Mouse (Mus musculus) lung, postnatal 36 days (tissue): ENCODE measurements around the gene Tsc22d4.

ENCODE experiments used
- DNase-seq: peaks from one replicate; pipeline ENCODE4 v3.0.0; 2022; ENCODE audit warnings: mixed read lengths

The Tsc22d4 gene

GRCm38 (mm10) chr5:137745214-137746171, at the start of gene Tsc22d4:
Gene Tsc22d4 (plus strand): TSS chr5:137745730.
- DNase-seq, result peak; percentile 92

GRCm38 (mm10) chr5:137695930-137696329, 49.6 kb upstream of the Tsc22d4 start:
- DNase-seq, result no peak

DNA sequence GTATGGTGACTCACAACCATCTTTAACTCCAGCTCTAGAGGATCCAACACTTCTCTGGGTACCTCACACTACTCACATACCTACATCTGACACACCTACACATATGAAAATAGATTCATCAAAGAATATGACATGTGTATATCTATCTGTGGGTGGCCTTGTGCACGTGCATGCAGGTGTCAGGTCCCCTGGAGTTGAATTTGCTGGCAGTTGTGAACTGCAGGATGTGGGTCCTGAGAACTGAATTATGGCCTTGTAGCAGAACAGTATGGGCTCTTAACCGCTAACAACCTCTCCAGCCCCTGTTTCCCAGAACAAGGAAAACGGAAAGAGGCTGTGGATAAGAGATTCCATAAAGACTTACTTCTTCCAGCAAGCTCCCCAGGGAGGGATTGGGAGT, 46.5 kb upstream of the Tsc22d4 start:
- DNase-seq, result no peak

DNA sequence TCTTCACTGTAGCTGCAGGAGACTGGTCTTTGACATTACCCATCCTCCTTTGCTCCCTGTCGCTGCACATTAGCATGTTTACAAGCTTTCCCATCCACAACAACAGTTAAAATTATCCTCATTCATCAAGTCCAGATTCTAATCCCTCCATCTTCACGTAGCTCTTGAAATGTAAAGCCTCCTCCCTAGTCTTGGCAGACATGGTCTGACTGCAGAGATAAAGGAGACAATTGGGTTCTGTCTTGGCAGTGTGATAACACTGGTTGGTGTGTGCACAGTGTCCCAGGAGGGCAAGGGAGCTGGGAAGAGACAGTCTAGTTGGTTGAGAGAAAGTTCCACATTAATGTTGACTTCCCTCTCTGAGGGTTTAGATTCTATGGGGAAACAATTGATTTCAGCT, 45.7 kb upstream of the Tsc22d4 start:
- no peak for DNase-seq

DNA sequence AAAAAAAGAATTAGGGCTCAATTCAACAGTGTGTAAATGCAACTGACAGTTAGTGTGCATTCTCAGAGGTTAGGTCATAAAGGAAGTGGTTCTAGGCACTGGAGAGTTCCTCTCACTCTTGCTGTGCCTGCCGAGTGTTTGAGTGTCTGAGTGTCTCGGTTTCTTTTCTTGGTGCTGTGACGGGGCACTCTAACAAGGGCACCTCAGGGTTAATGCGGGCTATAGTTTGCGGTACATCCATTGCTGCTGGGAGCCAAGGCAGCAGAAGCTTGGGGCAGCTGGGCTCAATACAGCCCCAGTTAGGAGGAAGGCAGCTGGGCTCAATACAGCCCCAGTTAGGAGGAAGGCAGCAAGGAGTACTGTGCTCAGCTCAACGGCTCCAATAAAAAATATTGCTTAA, 40.3 kb upstream of the Tsc22d4 start:
- DNase-seq, result no peak

DNA sequence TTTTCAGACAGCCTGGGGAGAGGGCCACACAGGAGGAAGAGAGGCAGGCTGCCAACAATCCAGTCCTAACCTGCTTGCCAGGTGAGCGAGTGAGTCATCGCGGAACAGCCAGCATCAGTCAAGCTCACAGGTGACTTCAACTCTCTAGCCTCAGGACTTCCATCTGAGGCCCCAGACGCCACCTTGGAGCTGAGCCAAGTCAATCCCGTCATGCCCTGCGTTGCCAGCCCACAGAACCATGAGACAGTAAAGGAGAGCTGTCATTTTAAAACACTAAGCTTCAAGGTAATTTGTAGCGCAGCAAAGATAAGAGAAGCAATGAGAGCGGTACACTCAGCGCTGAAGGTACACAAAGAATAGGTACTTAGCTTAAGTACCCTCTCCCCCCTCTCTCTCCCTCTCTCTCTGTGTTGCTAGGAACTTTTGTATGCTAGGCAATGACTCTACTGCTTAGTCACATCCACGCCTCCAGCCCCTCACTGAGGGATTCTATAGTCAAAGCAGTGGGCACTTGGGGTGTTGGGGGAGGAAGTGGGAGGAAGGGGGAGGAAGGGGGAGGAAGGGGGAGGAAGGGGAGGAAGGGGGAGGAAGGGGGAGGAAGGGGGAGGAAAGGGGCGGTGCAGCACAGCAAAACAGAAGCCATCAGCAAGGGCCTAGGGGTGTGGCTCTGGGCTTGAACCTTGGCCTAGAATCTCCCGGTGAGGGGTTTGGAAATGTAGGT, 38.5 kb upstream of the Tsc22d4 start:
- peak; percentile 93 for DNase-seq

GRCm38 (mm10) chr5:137713454-137713853, 32.1 kb upstream of the Tsc22d4 start:
- DNase-seq, result no peak

- no peak for DNase-seq
Measured at GRCm38 (mm10) chr5:137715685-137716084, 29.8 kb upstream of the Tsc22d4 start.

DNA sequence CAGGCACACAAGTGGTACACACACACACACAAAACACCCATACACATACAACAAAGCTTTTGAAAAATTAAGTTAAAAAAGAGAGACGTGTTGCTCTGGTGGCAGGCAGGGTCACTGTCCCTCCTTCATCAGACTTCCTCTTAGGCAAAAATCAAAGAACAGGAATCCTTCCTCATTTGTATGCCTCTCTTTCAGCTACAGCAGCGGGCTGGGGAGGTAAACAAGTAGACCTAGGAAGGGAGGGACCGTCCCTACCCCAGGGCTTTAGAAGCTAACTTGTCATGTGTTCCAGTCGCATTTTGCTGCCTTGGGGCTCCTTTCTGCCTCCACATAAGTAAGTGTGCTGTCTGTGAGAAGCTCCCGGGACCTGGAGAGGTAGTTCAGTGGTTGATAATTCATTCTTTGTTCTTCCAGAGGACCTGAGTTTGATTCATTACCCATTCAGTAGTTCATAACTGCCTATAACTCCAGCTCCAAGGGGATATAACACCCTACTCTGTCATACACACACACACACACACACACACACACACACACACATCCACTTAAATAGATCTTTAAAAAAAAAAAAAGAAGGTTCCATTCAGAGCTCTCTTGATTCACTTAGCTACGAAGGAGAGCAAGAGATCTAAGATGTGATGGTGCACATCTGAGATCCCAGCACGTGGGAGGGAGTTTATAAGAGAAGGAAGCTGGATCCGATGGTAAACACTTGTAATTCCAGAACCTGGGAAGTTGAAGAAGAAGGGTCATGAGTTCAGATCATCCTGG, 27.3 kb upstream of the Tsc22d4 start:
- no peak for DNase-seq

GRCm38 (mm10) chr5:137719088-137719487, 26.4 kb upstream of the Tsc22d4 start:
- no peak for DNase-seq

DNA sequence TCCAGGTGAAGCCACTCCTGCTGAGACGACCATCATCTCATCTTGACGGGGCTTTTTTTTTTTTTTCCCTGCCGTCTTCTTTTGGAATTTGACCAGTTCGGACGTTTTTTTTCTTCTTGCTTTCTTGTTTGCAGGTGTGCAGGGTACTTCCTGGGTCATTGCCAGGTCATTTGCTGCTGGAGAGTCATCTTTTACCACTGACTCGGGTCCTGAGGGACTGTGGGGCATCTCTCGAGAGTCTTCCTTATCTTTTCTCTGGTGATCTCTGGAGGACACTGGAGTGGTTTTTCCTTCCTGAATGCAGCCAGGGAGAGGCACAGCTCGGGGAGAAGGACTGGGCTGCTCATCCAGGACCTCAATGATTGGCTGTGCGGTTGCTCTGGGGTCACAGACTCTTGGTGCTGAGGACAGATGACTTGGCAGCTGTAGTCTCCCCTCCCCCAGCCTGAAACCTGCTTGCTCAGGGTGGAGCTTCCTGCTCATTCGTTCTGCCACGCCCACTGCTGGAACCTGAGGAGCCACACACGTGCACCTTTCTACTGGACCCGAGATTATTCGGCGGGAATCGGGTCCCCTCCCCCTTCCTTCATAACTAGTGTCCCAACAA, 24.9 kb upstream of the Tsc22d4 start:
- DNase-seq, result peak; percentile 69

- no peak for DNase-seq
Measured at GRCm38 (mm10) chr5:137723840-137724239, 21.7 kb upstream of the Tsc22d4 start.

GRCm38 (mm10) chr5:137726767-137727166, 18.8 kb upstream of the Tsc22d4 start:
- DNase-seq, result no peak

DNA sequence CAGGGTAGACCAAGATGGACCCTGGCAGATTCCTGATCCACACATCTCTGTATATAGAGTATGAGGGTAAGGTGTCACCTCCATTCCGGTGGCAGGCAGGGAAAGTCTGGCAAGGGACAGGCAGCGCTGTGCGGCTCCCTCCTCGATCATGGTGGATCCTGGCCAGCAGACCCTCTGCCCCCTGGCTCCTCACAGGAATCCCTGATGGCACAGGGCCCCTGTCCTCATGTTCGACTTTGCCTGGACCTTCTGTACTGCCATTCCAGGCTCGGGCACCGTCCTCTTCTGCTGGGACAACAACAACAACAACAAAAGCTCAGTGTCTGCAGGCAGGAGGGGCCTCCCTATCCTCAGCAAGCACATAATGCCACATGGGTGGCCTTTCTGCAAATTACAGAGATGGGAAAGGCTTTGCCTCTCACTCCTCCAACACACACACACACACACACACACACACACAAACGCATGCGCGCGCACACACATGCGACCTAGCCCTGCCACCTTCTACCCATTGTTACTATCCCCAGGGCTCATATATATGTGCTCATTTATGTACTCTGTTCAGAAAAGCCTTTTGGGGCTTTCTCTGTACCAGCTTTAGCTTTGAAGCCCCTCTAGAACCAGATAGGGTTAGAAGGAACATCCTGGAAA, 11.8 kb upstream of the Tsc22d4 start:
- no peak for DNase-seq

DNA sequence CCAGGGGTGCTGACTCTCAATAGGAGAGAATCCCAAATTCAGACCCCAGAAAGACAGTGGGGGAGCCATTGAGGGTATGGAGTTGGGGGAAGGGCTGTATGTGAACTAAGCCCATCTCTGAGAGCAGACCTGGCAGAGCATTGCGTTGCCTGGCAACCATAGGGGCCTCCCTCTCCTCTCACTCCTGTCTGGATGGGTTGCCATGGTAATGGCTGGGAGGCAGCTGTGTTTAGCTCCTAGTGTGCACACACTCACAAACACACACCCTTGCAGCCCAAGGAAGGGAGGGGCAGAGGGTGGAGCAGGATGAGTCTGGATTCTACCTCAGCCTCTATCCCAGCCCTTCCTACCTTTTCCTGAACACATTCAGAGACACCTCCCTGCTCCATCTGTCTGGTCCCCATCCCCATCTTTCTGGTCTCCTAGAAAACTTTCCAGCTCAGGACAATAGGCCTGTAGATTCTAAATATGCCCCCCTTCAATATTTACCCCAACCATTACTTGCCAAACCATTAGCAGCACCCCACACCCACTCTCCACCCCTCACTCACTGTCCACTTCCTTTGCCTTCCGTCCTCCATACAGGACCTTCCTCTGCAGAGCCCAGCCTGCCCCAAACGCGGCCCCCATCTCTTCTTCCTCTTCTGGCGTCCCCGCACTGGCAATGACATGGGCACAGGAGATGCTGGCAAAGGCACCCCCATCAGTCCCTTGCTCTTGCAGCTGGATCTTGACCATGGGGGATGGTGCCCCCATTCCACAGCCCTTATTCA, 11.1 kb upstream of the Tsc22d4 start:
- DNase-seq, result no peak

GRCm38 (mm10) chr5:137737400-137737940, 8.1 kb upstream of the Tsc22d4 start:
- DNase-seq, result no peak

GRCm38 (mm10) chr5:137738516-137738915, 7.0 kb upstream of the Tsc22d4 start:
- no peak for DNase-seq

DNA sequence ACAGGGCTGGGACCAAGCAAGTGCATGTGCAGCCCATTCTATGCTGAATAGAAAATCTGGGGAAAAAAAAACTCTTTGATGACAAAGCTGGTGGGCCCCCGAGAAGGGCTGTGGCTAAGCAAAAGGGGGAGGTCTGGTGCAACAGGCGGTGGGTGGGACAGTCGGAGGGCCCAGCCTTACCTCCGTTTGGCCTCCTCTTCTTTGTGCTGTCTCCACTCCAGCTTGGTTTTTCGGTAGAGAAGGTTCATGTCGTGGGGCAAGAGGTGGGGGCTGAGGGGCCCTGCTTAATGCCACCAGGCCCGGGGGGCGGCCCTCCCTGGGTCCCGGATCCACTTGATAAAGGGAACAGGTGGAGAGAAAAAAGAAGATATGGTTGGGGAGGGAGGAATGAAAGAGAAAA, 6.1 kb upstream of the Tsc22d4 start:
- no peak for DNase-seq

- no peak for DNase-seq
Measured at GRCm38 (mm10) chr5:137740506-137740905, 5.0 kb upstream of the Tsc22d4 start.

DNA sequence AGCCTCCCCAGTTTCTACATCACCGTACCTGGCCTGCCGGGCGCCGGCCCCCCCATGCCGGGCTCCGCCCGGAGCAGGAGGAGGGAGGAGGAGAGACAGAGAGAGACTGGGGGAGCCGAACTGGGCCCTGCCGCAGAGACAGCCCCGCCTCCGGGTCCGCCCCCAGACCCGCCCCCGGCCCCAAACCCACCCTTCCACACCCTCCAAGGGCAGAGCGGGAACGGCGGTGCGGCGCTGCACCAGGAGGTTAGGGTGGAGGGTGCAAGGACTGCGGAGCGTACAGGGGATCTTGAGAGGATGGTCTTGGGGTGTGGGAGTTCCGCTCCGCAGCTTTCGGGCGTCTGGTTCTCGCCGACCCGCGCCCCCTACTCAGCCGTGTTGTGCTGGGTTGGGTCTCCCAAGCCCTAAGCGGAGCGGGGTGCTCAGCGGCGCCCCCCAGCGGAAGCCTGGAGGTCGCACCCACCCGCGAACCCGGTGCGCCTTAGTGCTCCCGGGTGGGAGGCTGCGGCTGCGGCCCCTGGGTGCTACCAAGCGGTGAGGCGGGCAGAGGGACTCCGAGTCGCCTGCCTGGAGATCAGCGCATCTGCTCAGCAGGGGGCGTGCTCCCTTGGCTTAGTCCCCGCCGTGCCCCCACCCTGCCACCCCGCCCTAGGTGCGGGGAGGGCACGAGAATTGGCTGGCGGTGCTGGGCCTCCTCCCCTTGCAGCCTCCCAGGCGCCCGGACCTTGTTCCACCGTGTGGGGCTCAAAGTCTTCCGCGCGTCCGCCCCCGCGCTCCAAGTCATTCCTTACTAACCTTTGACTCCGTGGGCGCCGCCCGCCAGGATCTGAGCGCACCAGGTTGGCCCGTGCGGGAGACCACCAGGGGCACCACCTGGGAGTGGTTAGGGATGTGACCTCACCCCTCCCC, 4.3 kb upstream of the Tsc22d4 start, which contains the start of gene Nyap1:
Gene Nyap1 (minus strand): TSS at position 585 of the 909 bp plus-strand sequence.
- DNase-seq, result peak; percentile 72
